Mouse (Mus musculus): ENCODE results near the gene Gm5127. TPM values are rescaled to one million over a fixed set of nuclear protein-coding genes. Genes with fewer than 3 reads are reported as not detected.

Gene Gm5127
- polyA plus RNA-seq, 1 experiment from 2014 or later: 2.9 TPM

- no peak for DNase-seq (ENCODE audit: low spot score, missing footprints)
- Histone ChIP-seq H3K27me3 (ENCODE audit: control insufficient read depth, insufficient read depth, low read length) (no peaks in the 10 kb centered on the region), H3K9ac (ENCODE audit: low read length) (no peak overlapping the region), H3K4me2 (no peak overlapping the region), H3K4me1 (ENCODE audit: control insufficient read depth, insufficient read depth, low read length) (no peaks in the 10 kb centered on the region), H3K4me3 (ENCODE audit: low read depth, low read length) (no peak overlapping the region), H3K27ac (ENCODE audit: low read depth, low read length) (no peak overlapping the region), H3K9me3 (ENCODE audit: control insufficient read depth, low read length) (no peaks in the 10 kb centered on the region), H3K36me3 (ENCODE audit: control insufficient read depth, insufficient read depth, low read length) (no peaks in the 10 kb centered on the region)
- ATAC-seq (ENCODE audit: low FRiP score): no peak
These were observed 159.3 kb downstream of the Gm5127 start for GRCm38 (mm10) chrX:106742241-106742640.

- DNase-seq (ENCODE audit: low spot score, missing footprints) (no peak), ATAC-seq (ENCODE audit: low FRiP score) (no peak)
- Histone ChIP-seq H3K9ac (ENCODE audit: low read length) (no peak overlapping the region), H3K4me1 (ENCODE audit: control insufficient read depth, insufficient read depth, low read length) (no peaks in the 10 kb centered on the region), H3K27me3 (ENCODE audit: control insufficient read depth, insufficient read depth, low read length) (no peaks in the 10 kb centered on the region), H3K36me3 (ENCODE audit: control insufficient read depth, insufficient read depth, low read length) (no peaks in the 10 kb centered on the region), H3K4me3 (ENCODE audit: low read depth, low read length) (no peak overlapping the region), H3K4me2 (no peak overlapping the region), H3K27ac (ENCODE audit: low read depth, low read length) (no peak overlapping the region), H3K9me3 (ENCODE audit: control insufficient read depth, low read length) (no peaks in the 10 kb centered on the region)
- WGBS: 79% methylated on average over 1 of the region's 1 CpGs
These were observed 172.3 kb downstream of the Gm5127 start for GRCm38 (mm10) chrX:106755272-106755671.

Small RNA genes within 50 kb of the gene (microRNA-seq; reads per million reads assigned to microRNA genes)
- not detected for gene Gm22102

Other genes starting within 250 kb of the Gm5127 start
- gene Fndc3c1, start 97.8 kb upstream of the Gm5127 start, polyA plus RNA-seq (2014; fragmentation: Nextera tagmentation; extraction: Ambion mirVana): 39.0 and 44.9 TPM in 2 replicates
- 0.41 and 1.7 TPM in 2 replicates for gene Cysltr1, start 20.5 kb downstream of the Gm5127 start, polyA plus RNA-seq (2014; fragmentation: Nextera tagmentation; extraction: Ambion mirVana)

Measured in midbrain, embryonic 11.5 days (tissue).